Mouse (Mus musculus): ENCODE results near the gene Rfx8.

Gene Rfx8

DNA sequence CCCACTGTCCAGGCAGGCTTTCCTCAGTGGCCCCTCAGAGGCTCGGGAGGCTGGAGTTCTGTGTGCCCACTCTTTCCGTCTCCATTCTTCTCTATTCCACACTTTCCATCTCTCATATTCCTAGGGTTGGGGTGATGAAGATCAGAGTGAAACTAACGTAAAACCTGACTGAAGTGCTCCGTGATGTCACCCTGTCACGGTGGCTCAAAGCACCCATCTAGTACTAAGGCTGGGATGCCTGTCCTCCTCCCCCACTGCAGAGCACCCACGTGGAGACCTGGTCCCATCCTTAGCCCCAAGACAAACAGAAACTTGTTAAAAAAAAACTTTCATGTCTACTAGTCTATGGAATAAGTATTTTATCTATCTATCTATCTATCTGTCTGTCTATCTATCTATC lies 14.1 kb upstream of the Rfx8 start:
- DNase-seq (ENCODE audit: low spot score in 2 of 2): no peak

DNA sequence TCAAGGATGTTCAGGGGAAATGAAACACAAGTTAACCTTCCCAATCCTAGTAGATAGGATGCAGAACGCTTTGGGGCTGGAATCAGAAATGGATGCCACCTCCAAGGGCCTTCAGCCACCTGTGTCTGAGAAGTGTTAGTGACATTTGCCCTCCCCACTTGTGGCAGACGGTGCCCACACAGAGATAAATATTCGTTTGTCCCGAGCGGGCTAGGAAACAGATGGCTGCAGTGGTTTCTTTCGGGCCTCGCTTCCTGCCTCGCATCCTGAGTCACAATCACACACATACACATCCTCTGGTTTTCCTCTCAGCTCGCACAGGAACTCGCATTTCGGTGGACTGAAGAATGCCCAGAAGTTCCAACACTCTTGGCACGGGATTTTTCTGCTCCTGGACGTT lies 13.5 kb upstream of the Rfx8 start:
- DNase-seq (ENCODE audit: low spot score in 2 of 2): no peak

DNA sequence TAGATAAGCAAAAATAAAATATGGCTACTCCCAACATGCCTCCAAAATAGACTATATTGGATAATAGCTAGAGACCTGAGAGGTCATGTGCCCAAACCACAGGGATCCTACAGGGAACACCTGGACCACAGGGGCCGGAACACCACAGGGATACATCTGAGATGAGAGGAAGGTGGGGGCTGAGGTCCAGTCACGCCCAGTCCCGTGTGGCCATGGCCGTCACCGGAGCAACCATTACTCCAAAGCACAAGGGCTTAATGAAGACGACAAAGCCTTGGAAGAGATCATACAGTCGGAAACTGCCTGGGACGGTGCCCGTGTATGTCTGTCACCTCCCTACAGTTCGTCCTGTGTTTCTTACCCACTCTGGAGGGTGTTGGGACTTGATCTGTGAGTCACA lies 13.1 kb upstream of the Rfx8 start:
- no peak for DNase-seq (ENCODE audit: low spot score in 2 of 2)

DNA sequence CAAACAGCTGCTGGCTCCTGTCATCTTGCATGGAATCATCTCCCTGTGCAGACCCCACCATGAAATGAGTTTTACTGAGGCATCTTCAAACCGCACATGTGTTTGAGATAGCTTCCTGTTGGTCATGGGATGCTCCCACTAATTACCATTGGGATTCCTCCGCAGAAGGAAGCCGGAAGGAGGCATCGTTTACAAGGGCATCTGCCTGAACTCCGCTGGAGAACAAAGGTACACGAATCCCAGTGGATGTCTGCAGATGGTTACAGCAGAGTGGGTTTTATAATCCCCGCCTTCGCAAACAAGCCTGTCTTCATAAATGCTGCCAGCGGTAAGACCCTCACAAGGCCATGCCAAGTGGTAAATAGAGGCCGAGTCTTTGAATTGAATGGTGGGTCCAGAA lies 11.3 kb upstream of the Rfx8 start:
- DNase-seq (ENCODE audit: low spot score in 2 of 2): no peak

DNA sequence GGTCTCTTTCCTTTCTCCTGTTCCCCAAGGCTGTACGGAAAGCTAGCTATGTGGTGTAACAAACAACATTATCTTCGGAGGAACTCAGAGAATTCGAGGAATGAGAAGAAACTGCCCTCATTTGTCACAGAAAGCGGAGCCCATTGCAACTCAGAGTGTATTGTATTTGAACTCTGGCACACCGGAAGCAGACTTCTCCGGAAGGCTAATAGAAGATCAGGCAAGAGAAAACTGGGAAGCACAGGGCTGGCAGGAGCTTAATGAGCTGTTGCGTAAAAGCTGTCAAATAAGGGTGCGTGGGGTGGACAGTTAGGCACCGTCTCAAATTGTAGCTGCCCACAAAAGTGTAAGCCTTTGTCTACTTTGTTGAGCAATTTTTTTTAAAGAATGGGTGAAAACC lies 10.7 kb upstream of the Rfx8 start:
- DNase-seq (ENCODE audit: low spot score in 2 of 2): no peak

- DNase-seq (ENCODE audit: low spot score in 2 of 2): no peak
Observed at GRCm38 (mm10) chr1:39730868-39731267, 10.1 kb upstream of the Rfx8 start.

- DNase-seq (ENCODE audit: low spot score in 2 of 2): no peak
Observed at GRCm38 (mm10) chr1:39729919-39730318, 9.1 kb upstream of the Rfx8 start.

- DNase-seq (ENCODE audit: low spot score in 2 of 2): no peak
Observed at GRCm38 (mm10) chr1:39721351-39721726, 542 bp upstream of the Rfx8 start.

DNA sequence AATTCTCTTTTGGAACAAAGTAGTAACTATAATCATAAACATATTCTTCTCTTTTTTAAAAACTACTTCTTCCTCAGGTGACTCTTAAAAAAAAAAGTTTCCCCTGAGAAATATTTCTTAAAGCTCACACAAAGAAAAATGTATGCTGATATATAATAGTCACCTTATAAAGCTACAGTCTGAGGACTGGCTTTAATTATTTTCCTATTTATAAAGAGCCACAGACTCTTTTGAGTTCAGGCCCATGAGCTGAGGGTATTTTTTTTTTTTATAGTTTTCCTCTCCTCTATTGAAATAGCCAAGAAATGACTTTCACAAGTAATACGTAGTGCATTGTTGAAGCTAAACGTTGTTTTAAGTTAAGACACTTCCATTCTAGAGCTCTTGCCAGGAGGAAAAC lies 611 bp downstream of the Rfx8 start:
- DNase-seq (ENCODE audit: low spot score in 2 of 2): no peak

DNA sequence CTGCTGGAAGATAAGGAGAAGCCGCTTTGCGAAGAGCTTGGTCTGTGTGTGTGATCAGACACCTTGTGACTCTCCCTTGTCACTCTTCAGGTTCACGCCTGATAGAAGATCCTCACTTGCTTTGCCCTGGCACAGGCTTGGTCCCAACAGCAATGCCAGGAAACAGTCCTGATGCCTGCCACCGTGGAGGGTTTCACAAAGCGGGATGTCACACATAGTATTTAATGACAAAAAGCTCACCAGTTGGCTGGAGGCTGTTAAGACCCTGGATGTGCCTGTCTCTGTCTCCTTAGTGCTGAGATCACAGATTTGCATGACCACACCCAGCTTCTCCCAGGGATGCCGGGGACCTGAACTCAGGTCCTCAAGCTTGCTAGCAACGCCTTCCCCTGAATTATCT lies 5.2 kb downstream of the Rfx8 start:
- DNase-seq (ENCODE audit: low spot score in 2 of 2): no peak

DNA sequence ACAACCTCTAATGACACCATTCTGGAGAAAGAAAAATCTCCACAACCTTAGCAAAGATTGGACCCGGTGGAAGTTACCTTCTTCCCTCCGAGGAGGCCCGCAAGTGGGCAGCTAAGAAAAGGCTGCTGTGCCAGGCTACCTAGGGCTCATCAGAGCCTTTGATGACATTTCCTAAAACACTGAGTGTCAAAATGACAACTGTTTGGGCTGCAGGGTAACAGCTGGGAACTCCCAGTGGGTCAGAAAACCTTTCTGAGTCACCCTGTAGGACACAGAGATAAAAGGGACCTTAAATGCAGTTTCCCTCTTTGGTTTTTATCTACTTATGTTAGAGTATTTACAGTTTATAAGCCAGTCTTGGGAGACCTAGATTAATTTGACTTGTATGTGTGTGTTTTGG lies 6.1 kb downstream of the Rfx8 start:
- DNase-seq (ENCODE audit: low spot score in 2 of 2): no peak

DNA sequence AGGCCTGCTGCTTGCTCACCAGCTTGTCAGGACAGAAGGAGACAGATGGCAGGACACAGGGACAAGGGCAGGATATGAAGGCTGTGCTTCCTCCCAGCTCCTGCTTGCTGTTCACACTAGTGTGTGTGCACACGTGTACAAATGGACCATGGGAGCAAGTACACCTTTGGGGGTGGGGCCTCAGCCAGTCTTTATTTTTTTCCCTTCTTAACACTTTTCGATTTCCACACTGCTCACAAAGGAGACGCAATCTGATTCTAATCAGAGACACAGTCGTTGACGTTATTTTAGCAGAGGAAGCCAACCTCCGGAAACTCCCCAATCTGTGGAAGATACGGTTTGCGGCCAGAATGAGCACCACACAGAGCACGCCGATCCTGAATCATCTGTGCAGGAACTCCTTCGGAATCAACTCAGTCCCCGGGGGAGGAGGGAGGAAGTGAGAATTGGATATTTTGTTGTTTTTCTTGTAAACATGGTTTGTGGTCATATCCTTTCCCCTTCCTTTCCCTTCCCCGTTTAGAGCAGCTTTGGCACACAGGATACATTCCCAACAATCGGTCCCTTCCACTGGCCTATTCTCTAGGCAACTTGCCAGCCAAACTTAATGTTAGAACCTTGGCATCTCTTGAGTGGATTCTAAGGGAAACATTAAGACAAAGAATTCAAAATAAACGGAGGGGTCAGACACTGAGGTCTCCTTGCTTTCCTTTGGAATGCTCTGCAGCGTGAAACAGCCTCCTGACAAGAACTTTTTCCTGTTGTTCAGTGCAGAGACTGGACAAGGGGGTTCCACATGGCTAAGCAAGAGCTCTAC lies 6.7 kb downstream of the Rfx8 start:
- peak in 1 of 2 experiments; percentile 39 for DNase-seq (ENCODE audit: low spot score in 2 of 2)

DNA sequence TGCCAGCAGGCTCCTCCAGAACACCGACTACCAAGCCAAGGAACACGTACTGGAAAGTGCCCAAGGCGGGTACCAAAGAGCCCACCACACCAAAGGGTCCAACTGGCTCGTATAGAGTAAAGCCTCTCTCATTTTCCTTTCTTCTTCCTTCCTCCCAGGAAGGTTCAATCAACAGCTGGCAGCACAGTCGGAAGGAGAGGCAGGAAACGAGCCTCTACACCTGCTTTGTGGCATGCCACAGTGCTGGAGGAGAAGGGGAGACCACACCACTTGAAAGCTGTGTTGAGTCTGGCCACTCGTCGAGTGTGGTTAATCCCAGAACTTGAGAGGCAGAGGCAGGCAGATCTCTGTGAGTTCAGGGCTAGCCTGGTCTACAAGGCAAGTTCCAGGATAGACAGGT lies 7.5 kb downstream of the Rfx8 start:
- no peak for DNase-seq (ENCODE audit: low spot score in 2 of 2)

DNA sequence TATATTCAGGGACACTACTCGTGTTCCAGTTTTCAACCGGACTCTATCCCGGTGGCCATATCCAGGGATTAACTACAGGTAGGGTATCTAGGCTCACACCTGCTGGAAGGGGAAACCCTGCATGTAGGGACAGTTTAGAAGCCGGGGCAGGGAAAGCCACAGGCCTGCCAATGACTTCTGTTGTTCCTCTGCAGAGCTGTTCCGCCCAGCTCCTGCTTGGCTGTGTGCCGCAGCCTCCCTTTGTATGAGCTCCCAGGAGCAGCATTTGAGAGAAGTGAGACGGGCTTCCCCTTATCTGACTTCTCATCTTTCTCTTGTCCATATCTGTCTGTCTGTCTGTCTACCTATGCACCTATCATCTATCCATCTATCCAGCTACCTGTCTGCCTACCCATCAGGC lies 8.5 kb downstream of the Rfx8 start:
- DNase-seq (ENCODE audit: low spot score in 2 of 2): peak in 1 of 2 experiments; percentile 63

DNA sequence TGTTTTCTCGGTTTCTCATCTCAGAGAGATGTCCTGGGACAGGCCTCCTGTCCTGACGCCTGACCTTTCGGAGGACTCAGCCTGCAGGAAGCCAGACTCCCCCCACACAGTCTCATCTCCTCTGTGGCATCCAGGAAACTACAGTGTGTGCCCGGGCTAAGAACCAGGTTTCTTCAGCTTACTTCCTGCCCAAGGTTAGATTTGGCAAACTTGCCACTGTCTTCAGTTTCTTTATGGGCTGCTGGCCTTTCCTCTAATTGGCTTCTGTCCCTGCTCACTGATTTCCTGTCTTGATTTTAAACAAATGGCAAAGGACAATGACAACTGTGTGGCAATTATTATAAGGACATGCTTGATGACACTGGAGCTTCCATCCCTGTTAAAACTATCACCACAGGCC lies 10.2 kb downstream of the Rfx8 start:
- DNase-seq (ENCODE audit: low spot score in 2 of 2): no peak

- no peak for DNase-seq (ENCODE audit: low spot score in 2 of 2)
Observed at GRCm38 (mm10) chr1:39710016-39710415, 10.8 kb downstream of the Rfx8 start.

- DNase-seq (ENCODE audit: low spot score in 2 of 2): no peak
Observed at GRCm38 (mm10) chr1:39708778-39709177, 12.0 kb downstream of the Rfx8 start.

DNA sequence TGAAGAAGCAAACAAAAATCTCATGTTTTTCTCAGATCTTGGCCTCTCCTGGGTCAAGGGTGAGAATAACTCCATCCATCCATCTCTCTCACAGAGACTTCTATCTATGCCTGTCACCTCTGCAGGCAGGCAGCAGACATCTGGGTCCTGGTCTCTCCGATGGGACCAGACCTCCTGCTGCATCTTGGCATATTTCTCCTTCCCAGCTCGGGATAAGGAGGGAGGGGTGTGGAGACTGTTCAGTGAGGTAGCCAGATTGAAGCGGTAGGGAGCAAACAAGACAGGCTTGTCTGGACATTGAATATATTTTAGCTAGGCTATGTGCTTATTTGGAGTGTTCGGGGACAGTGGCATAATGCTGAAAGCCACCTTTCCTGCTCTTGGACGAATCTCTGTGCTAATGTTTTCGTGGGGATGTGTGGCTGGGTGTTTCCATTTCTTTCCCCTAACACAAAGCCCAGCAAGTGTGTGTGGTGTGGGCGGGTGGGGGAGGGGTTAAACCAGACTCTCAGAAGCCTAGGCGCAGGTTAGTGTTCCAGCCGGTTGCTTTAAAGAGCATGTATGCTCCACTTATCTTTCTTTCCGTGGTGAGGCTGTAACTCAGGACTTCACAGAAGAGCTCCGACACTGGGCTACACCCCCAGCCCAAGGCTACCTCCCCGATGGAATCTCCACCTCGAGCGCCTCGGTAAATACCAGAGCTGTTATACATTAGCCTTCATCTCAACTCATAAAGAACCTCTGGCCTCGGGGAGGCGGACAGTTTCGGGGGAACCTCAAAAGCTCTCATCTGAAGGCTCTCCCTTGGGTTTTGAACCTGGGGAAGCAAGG lies 18.4 kb downstream of the Rfx8 start:
- no peak for DNase-seq (ENCODE audit: low spot score in 2 of 2)

- peak in 1 of 2 experiments; percentile 37 for DNase-seq (ENCODE audit: low spot score in 2 of 2)
Observed at GRCm38 (mm10) chr1:39701274-39701602, 19.6 kb downstream of the Rfx8 start.

DNA sequence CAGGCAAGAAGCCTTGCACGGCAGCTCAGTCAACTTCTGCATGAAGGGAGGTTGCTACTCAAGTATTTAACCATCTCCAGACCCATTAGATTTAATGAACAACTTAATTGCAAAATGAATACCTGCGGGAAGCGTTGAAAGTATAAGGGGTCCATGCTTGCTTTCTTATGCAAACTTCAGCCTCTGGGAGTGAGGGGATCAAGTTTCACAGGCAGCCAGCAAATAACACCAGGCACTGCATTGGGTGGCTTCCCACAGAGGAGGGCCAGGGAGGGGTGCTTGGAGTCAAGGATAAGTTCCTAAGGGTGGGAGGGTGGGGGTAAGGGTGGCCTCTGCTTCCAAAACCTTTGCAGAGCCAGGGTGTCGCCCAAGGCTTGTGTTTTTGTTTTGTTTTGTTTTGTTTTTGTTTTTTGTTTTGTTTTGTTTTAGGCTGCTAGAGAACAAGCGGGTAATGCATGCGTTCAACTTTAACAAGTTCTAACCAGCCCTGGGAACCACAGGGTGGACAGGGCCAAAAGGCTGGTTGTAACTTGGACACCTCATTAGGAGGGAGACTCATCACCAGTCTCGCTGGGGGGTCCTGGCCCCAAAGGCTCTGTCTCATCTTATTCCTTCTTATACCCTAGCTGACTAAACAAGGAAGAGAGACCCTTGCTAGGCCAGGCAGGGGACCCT lies 20.1 kb downstream of the Rfx8 start:
- no peak for DNase-seq (ENCODE audit: low spot score in 2 of 2)

DNA sequence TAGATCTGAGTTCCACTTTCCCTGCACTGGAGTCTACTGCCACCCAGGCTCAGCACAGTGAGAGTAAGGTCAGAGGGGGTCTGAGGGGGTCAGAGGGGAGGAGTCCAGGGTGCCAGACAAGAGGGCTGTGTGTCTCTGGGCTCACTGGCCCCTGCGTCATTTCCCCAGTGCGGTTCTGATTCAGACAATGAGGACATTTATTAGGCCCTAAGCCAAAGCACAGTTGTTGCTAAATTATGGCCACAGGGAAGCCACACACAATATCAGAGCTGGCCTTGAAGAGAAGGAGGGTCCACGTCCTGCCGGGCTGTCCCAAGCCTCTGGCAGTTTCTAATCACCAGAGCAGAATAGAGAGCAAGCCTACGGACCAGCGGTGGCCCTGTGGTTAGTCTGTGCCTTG lies 22.3 kb downstream of the Rfx8 start:
- no peak for DNase-seq (ENCODE audit: low spot score in 2 of 2)

DNA sequence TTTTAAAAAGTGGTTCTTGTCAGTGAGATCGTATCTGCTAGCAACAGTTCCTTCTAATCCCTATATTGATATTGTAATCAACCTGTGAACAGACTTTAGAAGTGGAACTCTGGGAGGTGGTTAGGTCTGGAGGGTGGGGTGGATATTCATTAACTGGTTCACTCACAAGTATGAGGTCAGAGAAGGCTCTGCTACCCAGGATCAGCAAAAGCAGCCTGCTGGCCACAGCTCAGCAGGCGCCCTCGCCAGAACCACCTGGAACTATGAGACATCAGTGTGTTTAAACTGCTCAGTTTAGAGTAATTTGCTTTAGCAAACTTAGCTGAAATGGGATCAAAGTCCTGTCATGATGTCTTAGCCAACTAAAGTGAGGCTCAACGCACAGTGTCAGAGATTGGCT lies 25.6 kb downstream of the Rfx8 start:
- no peak for DNase-seq (ENCODE audit: low spot score in 2 of 2)

GRCm38 (mm10) chr1:39694756-39695155 lies 26.0 kb downstream of the Rfx8 start:
- DNase-seq (ENCODE audit: low spot score in 2 of 2): no peak

Data from right cerebral cortex, postnatal 10 days (tissue).